Mouse (Mus musculus) hindbrain, embryonic 13.5 days (tissue): ENCODE results near the gene Hmgcll1. TPM values are rescaled to one million over a fixed set of nuclear protein-coding genes. Genes with fewer than 3 reads are reported as not detected.
"Not testable (repeated sequence)": the region's sequence is repeated elsewhere in the genome, so short reads cannot be mapped to it uniquely, and the experiment has no call there.

Source experiments
- ATAC-seq: fragments of 200-750 bp; cut with Nextera tagmentation; 2 replicates; pipeline ENCODE4 v1.8.0; 2017; ENCODE audit warnings: moderate TSS enrichment; ENCODE audit not compliant: low FRiP score
- H3K27ac ChIP-seq: fragments of 300-500 bp; sonication (generic); 2 replicates; pipeline ENCODE4 v1.5.1; 2015; ENCODE audit warnings: inconsistent platforms, mild to moderate bottlenecking, moderate library complexity
- H3K27me3 ChIP-seq: fragments of 300-500 bp; sonication (generic); 2 replicates; pipeline ENCODE4 v1.6.1; 2015; ENCODE audit warnings: mild to moderate bottlenecking, inconsistent platforms
- H3K36me3 ChIP-seq: fragments of 300-500 bp; sonication (generic); 2 replicates; pipeline ENCODE4 v1.6.1; 2015; ENCODE audit warnings: mild to moderate bottlenecking, inconsistent platforms
- H3K4me1 ChIP-seq: fragments of 300-500 bp; sonication (generic); replicated peaks from 2 replicates; pipeline ENCODE4 v1.6.1; 2015; ENCODE audit warnings: inconsistent platforms
- H3K4me2 ChIP-seq: fragments of 300-500 bp; sonication (generic); 2 replicates; pipeline ENCODE4 v1.6.1; 2015; ENCODE audit warnings: inconsistent platforms, mild to moderate bottlenecking, moderate library complexity
- H3K4me3 ChIP-seq: fragments of 300-500 bp; sonication (generic); 2 replicates; pipeline ENCODE4 v1.5.1; 2015; ENCODE audit warnings: mild to moderate bottlenecking, inconsistent platforms
- H3K9ac ChIP-seq: fragments of 300-500 bp; sonication (generic); 2 replicates; pipeline ENCODE4 v1.6.1; 2015; ENCODE audit warnings: mild to moderate bottlenecking, inconsistent platforms
- H3K9me3 ChIP-seq: fragments of 300-500 bp; sonication (generic); 2 replicates; pipeline ENCODE4 v1.6.1; 2016; ENCODE audit warnings: inconsistent platforms
- WGBS: fragments of 180-500 bp; shearing (Covaris S2); methylation state at CpG from one replicate; pipeline ENCODE4 v1.1.7; 2015; 5-methylcytosine and 5-hydroxymethylcytosine counted together
- polyA plus RNA-seq: library from polyadenylated mRNA; unstranded; fragments of >200 nt; fragmentation: Nextera tagmentation; extraction: Ambion mirVana; gene quantifications from 2 replicates; pipeline ENCODE4 v1.2.1, GENCODE M21; 2015

Gene Hmgcll1
- polyA plus RNA-seq, 1 experiment from 2014 or later = 22.9 TPM

DNA sequence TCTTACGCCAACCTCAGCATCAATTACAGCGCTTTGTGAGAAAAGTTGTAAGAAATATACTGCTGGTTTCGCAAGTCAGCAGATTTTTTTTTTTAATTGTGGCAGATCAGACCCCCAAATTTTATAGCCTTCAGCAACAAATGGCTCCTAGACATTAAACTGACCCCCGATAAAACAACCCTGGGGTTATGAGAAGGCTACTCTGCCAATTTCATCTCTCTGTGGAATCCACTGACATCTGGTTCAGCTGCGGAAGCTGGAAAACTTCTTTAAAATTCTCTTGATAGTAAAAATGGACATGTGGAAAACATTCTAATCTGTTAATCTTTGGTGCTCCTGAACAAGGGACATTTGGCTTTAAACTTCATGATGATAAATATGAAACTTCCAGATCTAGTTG lies 82.6 kb downstream of the Hmgcll1 start:
- Histone ChIP-seq H3K27me3 (no peaks in the 10 kb centered on the region), H3K4me2 (no peak overlapping the region), H3K9me3 (no peaks in the 10 kb centered on the region), H3K9ac (no peak overlapping the region), H3K36me3 (no peaks in the 10 kb centered on the region), H3K4me3 (no peak overlapping the region), H3K27ac (no peak overlapping the region), H3K4me1 (no peaks in the 10 kb centered on the region)
- no peak for ATAC-seq
- WGBS = 95% methylated on average over 5 of the region's 5 CpGs

DNA sequence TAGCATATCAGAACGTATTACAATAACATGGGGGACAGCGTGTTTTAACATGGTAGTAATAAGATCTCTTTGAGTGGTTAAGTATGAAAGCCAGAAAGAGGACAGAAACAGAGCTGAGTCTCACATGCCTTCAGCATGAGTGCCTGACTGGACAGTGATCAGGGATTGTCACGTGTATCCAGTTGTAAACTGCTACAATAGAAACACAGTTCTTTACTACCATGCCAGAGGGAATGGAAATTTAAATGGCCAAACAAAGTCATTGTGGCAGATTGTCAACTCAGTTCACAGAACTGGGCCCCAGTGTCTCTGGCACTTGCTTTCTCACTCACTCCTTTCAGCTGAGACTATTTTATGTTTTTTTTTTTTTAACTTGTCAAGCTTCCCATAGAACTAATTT lies 85.3 kb downstream of the Hmgcll1 start:
- H3K4me2 ChIP-seq = no peak overlapping the region
- 81% methylated on average over 3 of the region's 3 CpGs for WGBS
- no peak for ATAC-seq
- no peaks in the 10 kb centered on the region for H3K36me3 ChIP-seq
- H3K27ac ChIP-seq = no peak overlapping the region
- H3K27me3 ChIP-seq = no peaks in the 10 kb centered on the region
- no peaks in the 10 kb centered on the region for H3K4me1 ChIP-seq
- H3K9ac ChIP-seq = no peak overlapping the region
- H3K4me3 ChIP-seq = no peak overlapping the region
- no peaks in the 10 kb centered on the region for H3K9me3 ChIP-seq

DNA sequence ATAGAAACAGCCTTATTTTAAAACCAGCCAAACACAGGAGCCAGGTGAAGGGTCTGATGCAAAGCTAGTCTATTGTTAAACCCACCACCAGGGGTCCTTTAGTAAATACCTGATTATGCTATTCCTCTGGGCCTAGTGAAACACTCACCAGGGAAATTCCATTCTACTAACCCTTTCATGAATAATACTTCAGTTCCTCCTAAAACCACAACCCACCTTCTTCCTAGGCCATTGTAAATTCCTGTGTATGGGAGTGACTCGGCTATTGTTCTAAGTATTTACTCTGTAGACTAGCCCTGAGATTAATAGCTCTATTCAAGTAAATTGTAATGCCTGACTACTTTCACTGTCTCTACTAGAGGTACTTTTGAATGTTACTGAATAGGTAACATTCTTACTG lies 89.8 kb downstream of the Hmgcll1 start:
- H3K27me3 ChIP-seq, H3K9ac ChIP-seq, H3K27ac ChIP-seq, H3K36me3 ChIP-seq, H3K4me2 ChIP-seq, H3K4me1 ChIP-seq, H3K4me3 ChIP-seq, H3K9me3 ChIP-seq, ATAC-seq: not testable (repeated sequence)
- WGBS = 81% methylated on average over 1 of the region's 1 CpGs

DNA sequence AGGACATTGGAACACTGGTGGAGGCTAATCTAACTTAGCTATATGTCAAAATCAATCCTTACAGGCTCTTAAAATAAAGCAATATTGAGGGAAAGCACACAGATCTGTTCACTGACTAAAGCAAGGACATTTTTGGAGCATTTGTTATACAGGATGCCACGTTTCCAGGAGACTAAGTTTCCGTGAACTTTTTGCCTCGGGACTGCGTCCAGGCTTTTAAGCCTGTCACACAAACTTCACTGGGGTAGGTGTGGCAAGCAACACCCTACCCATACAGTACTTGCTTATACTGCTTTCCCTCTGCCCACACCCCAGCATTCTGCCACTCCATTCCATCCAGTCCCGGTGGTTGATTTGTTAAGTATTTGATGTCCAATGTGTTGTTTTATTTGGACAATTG lies 90.2 kb downstream of the Hmgcll1 start:
- Histone ChIP-seq H3K27ac (no peak overlapping the region), H3K4me3 (no peak overlapping the region), H3K4me2 (no peak overlapping the region), H3K9me3 (no peaks in the 10 kb centered on the region), H3K4me1 (no peaks in the 10 kb centered on the region), H3K36me3 (no peaks in the 10 kb centered on the region), H3K9ac (no peak overlapping the region), H3K27me3 (no peaks in the 10 kb centered on the region)
- 89% methylated on average over 5 of the region's 5 CpGs for WGBS
- no peak for ATAC-seq

DNA sequence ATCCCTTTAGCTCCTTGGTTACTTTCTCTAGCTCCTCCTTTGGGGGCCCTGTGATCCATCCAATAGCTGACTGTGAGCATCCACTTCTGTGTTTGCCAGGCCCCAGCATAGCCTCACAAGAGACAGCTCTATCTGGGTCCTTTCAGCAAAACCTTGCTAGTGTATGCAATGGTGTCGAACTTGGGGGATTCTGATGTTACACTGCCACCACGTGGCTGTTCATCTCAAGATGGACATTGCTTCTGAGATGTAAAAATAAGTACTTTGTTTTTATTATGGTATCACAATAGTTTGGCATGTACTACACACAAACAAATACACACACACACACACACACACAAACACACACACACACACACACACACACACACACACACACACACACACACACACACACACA lies 108.2 kb downstream of the Hmgcll1 start:
- H3K9ac ChIP-seq, H3K36me3 ChIP-seq, H3K9me3 ChIP-seq, H3K27me3 ChIP-seq, H3K4me3 ChIP-seq, H3K4me2 ChIP-seq, H3K27ac ChIP-seq, H3K4me1 ChIP-seq: not testable (repeated sequence)
- peak; percentile 36; the same call in 1 of the 2 replicates for ATAC-seq
- 6% methylated on average over 2 of the region's 2 CpGs for WGBS

DNA sequence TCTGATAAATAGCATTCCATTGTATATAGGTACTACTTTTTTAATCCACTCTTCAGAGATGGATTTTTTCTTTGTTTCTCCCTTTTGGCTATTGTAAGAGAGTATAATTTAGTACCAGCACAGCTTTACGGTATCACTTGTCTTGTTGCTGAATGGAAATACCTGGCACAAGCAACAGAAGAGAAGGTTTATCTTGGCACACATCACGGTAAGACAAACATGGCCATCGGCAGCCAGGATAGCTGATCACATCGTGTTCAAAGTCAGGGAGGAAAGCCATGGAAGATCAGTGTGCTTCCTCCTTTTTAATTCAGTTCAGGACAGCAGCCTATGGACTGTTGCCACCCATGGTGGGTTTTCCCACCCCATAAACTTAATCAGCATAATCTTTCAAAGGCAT lies 109.6 kb downstream of the Hmgcll1 start:
- Histone ChIP-seq H3K9me3 (no peaks in the 10 kb centered on the region), H3K27me3 (no peaks in the 10 kb centered on the region), H3K4me3 (no peak overlapping the region), H3K4me2 (no peak overlapping the region), H3K36me3 (no peaks in the 10 kb centered on the region), H3K4me1 (no peaks in the 10 kb centered on the region), H3K27ac (no peak overlapping the region), H3K9ac (no peak overlapping the region)
- 82% methylated on average over 4 of the region's 4 CpGs for WGBS
- ATAC-seq = no peak

DNA sequence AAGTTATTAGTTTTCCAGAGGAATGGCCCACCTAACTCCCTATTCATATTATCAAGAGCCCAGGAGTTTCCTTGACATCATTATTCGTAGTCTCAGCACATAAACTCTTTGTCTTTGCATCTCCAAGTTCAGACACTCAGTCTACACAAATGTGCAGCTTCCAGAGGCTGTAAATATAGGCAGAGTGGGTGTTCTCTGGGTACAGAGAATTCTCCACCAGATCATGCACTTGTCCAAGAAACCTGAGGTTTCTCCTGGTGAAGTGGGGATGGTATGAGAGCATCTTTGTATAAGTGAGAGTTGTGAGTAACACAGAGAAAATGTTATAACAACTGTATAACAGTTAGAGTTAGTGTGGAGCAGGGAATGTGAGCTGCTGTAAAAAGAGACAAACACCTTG lies 114.7 kb downstream of the Hmgcll1 start:
- peaks cover 5% of the 10 kb centered on the region; the same call in 1 of the 2 replicates for H3K36me3 ChIP-seq
- no peaks in the 10 kb centered on the region for H3K9me3 ChIP-seq
- no peak overlapping the region for H3K9ac ChIP-seq
- no peak overlapping the region for H3K4me3 ChIP-seq
- no peak overlapping the region for H3K27ac ChIP-seq
- H3K4me1 ChIP-seq = no peaks in the 10 kb centered on the region
- H3K27me3 ChIP-seq = 0 out of 2 replicates have a peak, but pooled peaks cover 4% of the 10 kb centered on the region
- 82% methylated on average over 1 of the region's 1 CpGs for WGBS
- no peak for ATAC-seq
- H3K4me2 ChIP-seq = no peak overlapping the region

DNA sequence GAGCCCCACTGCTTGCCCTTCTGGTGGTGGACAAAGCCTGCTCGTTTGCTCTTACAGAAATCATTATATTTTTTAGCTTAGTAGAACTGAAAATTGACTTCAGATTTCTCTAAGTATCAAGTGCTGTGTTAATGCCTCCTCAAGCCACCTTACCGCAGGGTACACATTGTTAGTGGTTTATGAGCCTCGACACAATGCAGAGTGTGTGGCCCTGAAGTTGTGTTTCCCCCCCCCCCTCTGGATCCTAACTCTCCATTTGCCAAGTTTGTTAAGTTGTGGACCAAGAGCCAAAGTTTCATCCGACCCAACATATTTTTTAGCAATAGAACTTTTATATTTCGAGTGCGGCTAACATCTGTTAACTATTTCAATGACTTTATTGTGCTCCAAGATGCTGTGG lies 119.4 kb downstream of the Hmgcll1 start:
- WGBS = 91% methylated on average over 6 of the region's 6 CpGs
- no peak for ATAC-seq

DNA sequence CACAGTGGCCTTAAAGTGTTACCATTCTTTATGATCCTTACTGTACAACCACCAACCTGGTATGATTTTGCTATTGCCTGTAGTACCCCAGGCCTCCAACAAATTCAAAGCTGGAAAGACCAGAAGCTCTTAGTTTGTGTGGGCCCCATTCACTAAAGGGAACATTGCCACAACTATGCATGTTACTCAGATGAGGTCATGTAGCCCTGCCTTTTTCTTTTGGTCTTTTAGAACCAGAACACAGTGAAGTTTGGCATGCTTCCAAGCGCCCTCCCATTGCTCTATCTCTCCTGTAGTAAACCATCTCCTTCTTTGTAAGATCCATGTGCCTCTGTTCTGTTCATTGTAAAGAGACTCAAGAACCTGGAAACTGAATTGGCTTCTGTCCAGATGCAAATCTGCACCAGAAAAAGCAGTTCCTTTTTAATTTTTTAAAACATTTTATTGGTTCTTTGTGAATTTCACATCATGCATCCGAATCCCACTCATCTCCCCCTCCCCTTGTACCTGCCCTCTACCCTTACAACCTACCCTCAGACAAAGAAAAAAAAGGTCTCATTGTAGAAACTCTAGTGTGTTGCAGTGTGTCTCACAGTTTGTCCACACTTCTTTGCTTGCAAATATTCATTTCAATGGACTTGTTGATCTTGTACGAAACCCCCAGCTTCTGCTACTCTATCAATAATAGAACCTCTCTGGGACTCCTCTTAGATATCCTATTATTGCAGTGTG lies 123.9 kb downstream of the Hmgcll1 start:
- H3K27me3 ChIP-seq = 0 out of 2 replicates have a peak, but pooled peaks cover 4% of the 10 kb centered on the region
- no peak overlapping the region for H3K4me2 ChIP-seq
- no peak overlapping the region for H3K27ac ChIP-seq
- ATAC-seq = peak; percentile 43; the same call in 1 of the 2 replicates
- peaks cover 5% of the 10 kb centered on the region; the same call in 1 of the 2 replicates for H3K36me3 ChIP-seq
- no peak overlapping the region for H3K9ac ChIP-seq
- no peaks in the 10 kb centered on the region for H3K4me1 ChIP-seq
- 67% methylated on average over 3 of the region's 3 CpGs for WGBS
- H3K4me3 ChIP-seq = no peak overlapping the region
- no peaks in the 10 kb centered on the region for H3K9me3 ChIP-seq

More for the DNA sequence above, 119.4 kb downstream of the Hmgcll1 start:
- Histone ChIP-seq H3K4me2 (no peak overlapping the region), H3K9ac (no peak overlapping the region), H3K27ac (no peak overlapping the region), H3K9me3 (no peaks in the 10 kb centered on the region), H3K36me3 (peaks cover 5% of the 10 kb centered on the region; the same call in 1 of the 2 replicates), H3K4me3 (no peak overlapping the region), H3K4me1 (no peaks in the 10 kb centered on the region), H3K27me3 (0 out of 2 replicates have a peak, but pooled peaks cover 4% of the 10 kb centered on the region)

DNA sequence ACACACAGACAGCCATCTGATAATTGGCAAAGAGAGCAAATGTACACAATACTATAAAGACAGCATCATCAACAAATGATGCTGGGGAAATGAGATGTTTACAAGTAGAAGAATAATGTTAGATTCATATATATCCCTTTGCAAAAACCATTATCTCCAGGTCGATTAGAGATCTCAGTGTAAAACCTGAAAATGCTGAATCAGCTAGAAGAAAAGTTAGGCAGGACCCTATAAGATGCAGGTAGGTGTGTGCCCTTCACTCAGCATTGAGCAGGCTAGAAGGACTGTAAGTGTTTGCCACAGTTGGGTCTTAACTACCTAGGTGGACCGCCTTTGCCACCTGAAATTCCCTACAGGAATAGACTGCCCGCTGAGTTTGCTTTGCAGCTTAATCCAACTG lies 130.9 kb downstream of the Hmgcll1 start:
- Histone ChIP-seq H3K4me3 (no peak overlapping the region), H3K4me1 (no peaks in the 10 kb centered on the region), H3K27ac (no peak overlapping the region), H3K27me3 (no peaks in the 10 kb centered on the region), H3K9ac (no peak overlapping the region), H3K9me3 (no peaks in the 10 kb centered on the region), H3K36me3 (no peaks in the 10 kb centered on the region), H3K4me2 (no peak overlapping the region)
- no peak for ATAC-seq
- 63% methylated on average over 3 of the region's 3 CpGs for WGBS

DNA sequence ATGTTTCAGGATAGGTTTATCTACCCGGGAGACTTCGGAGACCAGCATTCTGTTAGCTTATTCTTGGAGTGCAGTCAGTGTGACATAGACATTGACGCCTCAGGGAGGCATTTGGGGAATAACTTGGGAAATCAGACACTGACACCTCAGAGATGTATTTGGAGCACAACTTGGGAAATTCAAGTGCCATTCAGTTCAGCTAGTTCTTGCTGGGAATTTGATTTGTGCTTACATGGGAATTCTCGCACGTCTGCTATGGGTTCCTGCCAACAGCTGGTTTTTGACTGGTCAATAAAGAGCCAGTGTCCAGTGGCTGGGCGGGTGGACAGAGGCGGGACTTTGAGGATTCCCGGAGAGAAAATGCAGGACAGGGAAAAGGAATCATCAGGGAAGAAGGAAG lies 147.8 kb downstream of the Hmgcll1 start:
- Histone ChIP-seq H3K4me3 (no peak overlapping the region), H3K9ac (no peak overlapping the region), H3K27ac (no peak overlapping the region), H3K4me2 (no peak overlapping the region), H3K4me1 (no peaks in the 10 kb centered on the region), H3K27me3 (no peaks in the 10 kb centered on the region), H3K36me3 (no peaks in the 10 kb centered on the region), H3K9me3 (no peaks in the 10 kb centered on the region)
- 65% methylated on average over 8 of the region's 8 CpGs for WGBS
- no peak for ATAC-seq

DNA sequence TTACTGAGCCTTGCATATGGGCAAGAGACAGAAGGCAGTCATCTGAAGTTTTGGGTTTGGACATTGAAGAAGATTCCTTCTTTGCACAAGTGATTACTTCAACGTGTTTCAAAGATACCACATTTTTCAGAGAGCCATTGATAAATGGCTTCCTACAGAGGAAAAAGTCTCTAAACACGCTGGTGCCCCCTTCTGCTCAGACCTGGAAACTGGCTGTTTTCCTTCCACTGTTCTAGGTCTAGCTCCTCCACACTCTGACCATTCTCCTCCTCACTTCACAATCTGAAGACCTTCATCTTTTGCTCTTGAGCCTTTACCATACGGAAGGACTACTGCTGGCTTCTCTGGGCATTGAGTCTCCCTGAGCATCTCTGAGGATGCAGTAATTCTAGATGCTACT lies 153.7 kb downstream of the Hmgcll1 start:
- Histone ChIP-seq H3K27ac (no peak overlapping the region), H3K36me3 (no peaks in the 10 kb centered on the region), H3K27me3 (no peaks in the 10 kb centered on the region), H3K9me3 (no peaks in the 10 kb centered on the region), H3K4me1 (no peaks in the 10 kb centered on the region), H3K4me3 (no peak overlapping the region), H3K4me2 (no peak overlapping the region), H3K9ac (no peak overlapping the region)
- WGBS = 60% methylated on average over 3 of the region's 3 CpGs
- ATAC-seq = no peak

DNA sequence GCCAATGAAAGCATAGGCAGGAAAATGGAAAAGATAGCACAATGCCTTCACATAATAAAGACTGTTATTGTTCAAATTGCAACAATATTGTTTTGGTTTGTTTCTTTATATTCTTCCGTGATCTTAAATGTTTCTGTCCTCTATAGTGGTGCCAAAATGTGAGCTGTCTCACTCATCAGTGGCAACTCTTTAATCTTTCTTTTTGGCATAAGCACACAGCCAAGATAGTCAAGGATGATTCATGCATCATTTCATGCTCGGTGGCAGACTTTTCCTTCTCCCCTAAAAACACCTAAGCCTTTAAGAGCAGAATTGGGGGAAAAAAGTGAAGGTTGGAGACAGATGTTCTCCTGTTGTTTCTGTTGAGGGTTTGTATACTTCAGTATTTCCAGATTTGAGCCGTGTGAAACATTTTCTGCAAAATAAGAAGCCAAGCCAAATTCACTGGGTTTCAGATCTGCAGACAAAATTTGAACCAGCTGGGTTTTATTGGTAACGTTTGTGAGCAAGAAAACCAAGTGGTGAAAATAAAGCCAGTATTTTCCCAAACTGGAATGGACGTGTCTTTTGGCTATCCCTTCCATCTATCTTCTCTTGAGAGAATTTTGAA lies 158.1 kb downstream of the Hmgcll1 start:
- no peak overlapping the region for H3K27ac ChIP-seq
- ATAC-seq = no peak
- no peaks in the 10 kb centered on the region for H3K9me3 ChIP-seq
- H3K4me3 ChIP-seq = no peak overlapping the region
- 90% methylated on average over 5 of the region's 5 CpGs for WGBS
- no peak overlapping the region for H3K4me2 ChIP-seq
- H3K4me1 ChIP-seq = no peaks in the 10 kb centered on the region
- H3K27me3 ChIP-seq = no peaks in the 10 kb centered on the region
- no peak overlapping the region for H3K9ac ChIP-seq
- no peaks in the 10 kb centered on the region for H3K36me3 ChIP-seq
